Mouse (Mus musculus) retina, postnatal 7 days (tissue): ENCODE results near the gene Vwa5a.

Source experiments
- DNase-seq: peaks from one replicate; pipeline ENCODE4 v3.0.0-alpha.2; 2012; ENCODE audit warnings: low read depth, low spot score

Gene Vwa5a

GRCm38 (mm10) chr9:38718102-38718501, at the start of gene Vwa5a:
Gene Vwa5a, plus strand, starts transcription at chr9:38718268.
- DNase-seq = no peak

- no peak for DNase-seq
Measured at GRCm38 (mm10) chr9:38672887-38673286, 45.2 kb upstream of the Vwa5a start.

- DNase-seq = no peak
Measured at GRCm38 (mm10) chr9:38674501-38674900, 43.6 kb upstream of the Vwa5a start, which contains the start of gene Olfr918. Gene Olfr918, minus strand, starts transcription at chr9:38674601.

GRCm38 (mm10) chr9:38718927-38719441, 916 bp downstream of the Vwa5a start:
- no peak for DNase-seq

- DNase-seq = no peak
Measured at GRCm38 (mm10) chr9:38724044-38724443, 6.0 kb downstream of the Vwa5a start.

- no peak for DNase-seq
Measured at GRCm38 (mm10) chr9:38728218-38728617, 10.2 kb downstream of the Vwa5a start.

GRCm38 (mm10) chr9:38741408-38741807, 23.3 kb downstream of the Vwa5a start:
- DNase-seq = no peak

GRCm38 (mm10) chr9:38744619-38745315, 26.7 kb downstream of the Vwa5a start:
- no peak for DNase-seq

- DNase-seq = no peak
Measured at GRCm38 (mm10) chr9:38751999-38752398, 33.9 kb downstream of the Vwa5a start, which contains the start of gene Olfr920. Gene Olfr920, plus strand, starts transcription at chr9:38752299.

GRCm38 (mm10) chr9:38772768-38773167, 54.7 kb downstream of the Vwa5a start, which contains the start of gene Olfr921:
Gene Olfr921, plus strand, starts transcription at chr9:38773068.
- DNase-seq = no peak

GRCm38 (mm10) chr9:38792689-38793088, 74.6 kb downstream of the Vwa5a start:
- DNase-seq = no peak
